Mouse (Mus musculus) liver, postnatal 0 days (tissue): Measurements from ENCODE around the gene Ehbp1.

ENCODE experiments used
- CTCF ChIP-seq: sonication (generic); IDR thresholded peaks from 2 replicates; pipeline ENCODE4 v1.5.1; 2016; ENCODE audit warnings: antibody characterized with exemption, low read depth
- EP300 ChIP-seq: IDR thresholded peaks from 2 replicates; pipeline ENCODE4 v1.6.1; 2016; ENCODE audit warnings: antibody characterized with exemption, low read depth, mild to moderate bottlenecking

GRCm38 (mm10) chr11:22271889-22272288 lies 70.2 kb downstream of the Ehbp1 start:
- TF ChIP-seq CTCF (no peak), EP300 (no peak)
